Mouse (Mus musculus) spleen, adult 2 months (tissue): ENCODE data around the gene B430305J03Rik. TPM values are rescaled to one million over a fixed set of nuclear protein-coding genes. Genes with fewer than 3 reads are reported as not detected.

ENCODE experiments used
- DNase-seq, 2 experiments: peaks; one replicate each; pipeline versions ENCODE4 v3.0.0 to v3.0.0-alpha.2; 2012 to 2021; ENCODE audit warnings: low spot score in 2 of 2, low read depth in 1 of 2
- H3K27ac ChIP-seq: fragments of 200-500 bp; 2 replicates; pipeline ENCODE4 v1.5.1; 2012; ENCODE audit warnings: low read length, inconsistent platforms; ENCODE audit not compliant: insufficient read depth
- H3K27me3 ChIP-seq: fragments of 200-500 bp; 2 replicates; pipeline ENCODE4 v1.6.1; 2012; ENCODE audit warnings: mild to moderate bottlenecking, moderate library complexity, low read length, inconsistent platforms; ENCODE audit not compliant: control insufficient read depth, insufficient read depth
- H3K36me3 ChIP-seq: fragments of 200-500 bp; 2 replicates; pipeline ENCODE4 v1.6.1; 2012; ENCODE audit warnings: mild to moderate bottlenecking, low read length, inconsistent platforms; ENCODE audit not compliant: control insufficient read depth, insufficient read depth
- H3K4me1 ChIP-seq: fragments of 200-500 bp; 2 replicates; pipeline ENCODE4 v1.6.1; 2011; ENCODE audit warnings: inconsistent platforms; ENCODE audit not compliant: control insufficient read depth, insufficient read depth, insufficient read length
- H3K4me3 ChIP-seq: fragments of 200-500 bp; 2 replicates; pipeline ENCODE4 v1.5.1; 2011; ENCODE audit warnings: mild to moderate bottlenecking, inconsistent platforms; ENCODE audit not compliant: insufficient read depth, insufficient read length; ENCODE audit errors: extremely low read depth
- CTCF ChIP-seq: fragments of 200-500 bp; IDR thresholded peaks from 2 replicates; pipeline ENCODE4 v1.5.1; 2011; ENCODE audit warnings: mild to moderate bottlenecking, inconsistent platforms; ENCODE audit not compliant: insufficient read depth, insufficient read length, insufficient replicate concordance; ENCODE audit errors: extremely low read depth
- POLR2A ChIP-seq: fragments of 200-500 bp; IDR thresholded peaks from 2 replicates; pipeline ENCODE4 v1.6.1; 2011; ENCODE audit warnings: low read depth, low read length, inconsistent platforms
- WGBS: fragments of 180-500 bp; shearing (Covaris S2); methylation state at CpG from one replicate; pipeline ENCODE4 v1.1.7; 2018; 5-methylcytosine and 5-hydroxymethylcytosine counted together
- polyA plus RNA-seq: library from polyadenylated mRNA; depleted of rRNA; stranded (reverse); fragments of >200 nt; gene quantifications from 2 replicates; pipeline ENCODE4 v1.2.3, GENCODE M21; 2012

Gene B430305J03Rik
- polyA plus RNA-seq, 1 experiment: 0.92 TPM

GRCm38 (mm10) chr3:61363989-61364660, 1.6 kb downstream of the B430305J03Rik start:
- no peaks in the 10 kb centered on the region for H3K27me3 ChIP-seq
- H3K4me3 ChIP-seq: peak overlapping the region; percentile 74
- no peaks in the 10 kb centered on the region for H3K36me3 ChIP-seq
- under 1% methylated on average over 51 of the region's 51 CpGs for WGBS
- H3K4me1 ChIP-seq: no peaks in the 10 kb centered on the region
- TF ChIP-seq CTCF (no peak), POLR2A (peak; percentile 91)
- H3K27ac ChIP-seq: peak overlapping the region; percentile 75
- DNase-seq: peak; percentile 86 to 92

GRCm38 (mm10) chr3:61363161-61363988, 2.4 kb downstream of the B430305J03Rik start:
- no peak for TF ChIP-seq CTCF
- no peak for TF ChIP-seq POLR2A
- Histone ChIP-seq H3K36me3 (no peaks in the 10 kb centered on the region), H3K27ac (peak overlapping the region; percentile 45), H3K4me3 (peak overlapping the region; percentile 74), H3K27me3 (no peaks in the 10 kb centered on the region), H3K4me1 (no peaks in the 10 kb centered on the region)
- WGBS: under 1% methylated on average over 30 of the region's 30 CpGs
- peak; percentile 68 to 73 for DNase-seq

DNA sequence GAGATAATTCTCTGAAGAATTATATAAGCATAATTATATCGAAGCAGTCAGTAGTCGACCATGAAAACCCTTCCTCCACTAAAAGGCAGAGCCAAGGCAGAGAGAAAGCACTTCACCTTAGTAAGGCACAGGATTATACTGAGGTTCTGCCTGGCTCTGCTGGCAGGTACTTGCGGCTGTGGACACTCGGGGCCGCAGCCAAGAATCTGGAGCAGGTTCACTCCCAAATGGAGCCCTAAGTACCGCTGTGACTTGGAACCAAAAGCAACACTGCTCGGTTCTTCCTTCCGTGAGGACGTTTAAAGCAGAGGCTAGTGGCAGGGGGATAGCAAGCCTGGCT, 3.0 kb downstream of the B430305J03Rik start:
- 5% methylated on average over 9 of the region's 9 CpGs for WGBS
- no peaks in the 10 kb centered on the region for H3K36me3 ChIP-seq
- peak overlapping the region; percentile 34; the same call in 1 of the 2 replicates for H3K27ac ChIP-seq
- TF ChIP-seq POLR2A (no peak), CTCF (no peak)
- peak overlapping the region; percentile 74; the same call in 1 of the 2 replicates for H3K4me3 ChIP-seq
- no peaks in the 10 kb centered on the region for H3K27me3 ChIP-seq
- DNase-seq: no peak
- no peaks in the 10 kb centered on the region for H3K4me1 ChIP-seq

- 91% methylated on average over 1 of the region's 1 CpGs for WGBS
- H3K27me3 ChIP-seq: no peaks in the 10 kb centered on the region
- no peak for DNase-seq
- H3K36me3 ChIP-seq: no peaks in the 10 kb centered on the region
- TF ChIP-seq POLR2A (no peak), CTCF (no peak)
- no peaks in the 10 kb centered on the region for H3K4me1 ChIP-seq
- H3K27ac ChIP-seq: no peak within 1 kb of the TSS
- H3K4me3 ChIP-seq: no peak within 1 kb of the TSS
Measured at GRCm38 (mm10) chr3:61361338-61361737, 4.4 kb downstream of the B430305J03Rik start, which contains the start of gene Rap2b. Rap2b (plus strand) TSS chr3:61361638.

GRCm38 (mm10) chr3:61358756-61359293, 6.9 kb downstream of the B430305J03Rik start:
- TF ChIP-seq CTCF: no peak
- TF ChIP-seq POLR2A: no peak
- H3K4me3 ChIP-seq: no peak overlapping the region

DNA sequence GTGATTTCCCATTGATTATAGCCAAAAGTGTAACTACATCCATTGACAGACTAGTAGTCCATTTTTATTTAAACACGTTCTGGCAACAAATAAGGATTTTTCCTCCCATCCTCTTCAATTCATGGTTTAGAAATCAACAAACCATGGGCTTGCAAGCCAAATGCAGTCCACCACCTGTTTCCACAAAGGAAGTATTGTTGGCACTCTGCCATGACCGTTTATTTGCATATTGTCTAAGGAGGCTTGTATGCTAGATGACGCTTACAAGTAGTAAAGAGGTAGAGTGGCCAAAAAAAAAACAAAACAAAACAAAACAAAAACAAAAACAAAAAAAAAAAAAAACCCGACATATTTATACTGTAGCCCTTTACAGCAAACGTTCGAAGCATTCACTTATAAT, 7.6 kb downstream of the B430305J03Rik start:
- WGBS: 17% methylated on average over 6 of the region's 6 CpGs
- Histone ChIP-seq H3K27me3 (no peaks in the 10 kb centered on the region), H3K36me3 (no peaks in the 10 kb centered on the region), H3K4me1 (no peaks in the 10 kb centered on the region), H3K27ac (no peak overlapping the region), H3K4me3 (no peak overlapping the region)
- TF ChIP-seq POLR2A (no peak), CTCF (no peak)
- DNase-seq: peak; percentile 14 to 44

More at GRCm38 (mm10) chr3:61358756-61359293, 6.9 kb downstream of the B430305J03Rik start:
- WGBS: 22% methylated on average over 7 of the region's 7 CpGs
- Histone ChIP-seq H3K4me1 (no peaks in the 10 kb centered on the region), H3K27me3 (no peaks in the 10 kb centered on the region), H3K36me3 (no peaks in the 10 kb centered on the region), H3K27ac (no peak overlapping the region)
- no peak for DNase-seq
